Mouse (Mus musculus): ENCODE results near the gene Gss.

The Gss gene

GRCm38 (mm10) chr2:155592137-155592853 lies at the start of gene Gss:
TSS of gene Gss (minus strand) at chr2:155592810.
- ATAC-seq (ENCODE audit: insufficient number of reproducible peaks, low FRiP score, low TSS enrichment): peak; percentile 85; the same call in 1 of the 2 replicates

- ATAC-seq (ENCODE audit: insufficient number of reproducible peaks, low FRiP score, low TSS enrichment): no peak; the same call in 1 of the 2 replicates
These were observed 49.2 kb upstream of the Gss start for GRCm38 (mm10) chr2:155641540-155642472.

- ATAC-seq (ENCODE audit: insufficient number of reproducible peaks, low FRiP score, low TSS enrichment): peak; percentile 49; the same call in 1 of the 2 replicates
These were observed 48.0 kb upstream of the Gss start for GRCm38 (mm10) chr2:155640656-155641055.

- ATAC-seq (ENCODE audit: insufficient number of reproducible peaks, low FRiP score, low TSS enrichment): no peak
These were observed 44.8 kb upstream of the Gss start for GRCm38 (mm10) chr2:155637411-155637810.

- no peak for ATAC-seq (ENCODE audit: insufficient number of reproducible peaks, low FRiP score, low TSS enrichment)
These were observed 44.3 kb upstream of the Gss start for GRCm38 (mm10) chr2:155636881-155637280.

- no peak for ATAC-seq (ENCODE audit: insufficient number of reproducible peaks, low FRiP score, low TSS enrichment)
These were observed 43.4 kb upstream of the Gss start for GRCm38 (mm10) chr2:155635961-155636360.

GRCm38 (mm10) chr2:155634562-155634961 lies 42.0 kb upstream of the Gss start:
- no peak for ATAC-seq (ENCODE audit: insufficient number of reproducible peaks, low FRiP score, low TSS enrichment)

GRCm38 (mm10) chr2:155633731-155634130 lies 41.1 kb upstream of the Gss start:
- ATAC-seq (ENCODE audit: insufficient number of reproducible peaks, low FRiP score, low TSS enrichment): no peak

GRCm38 (mm10) chr2:155633121-155633520 lies 40.5 kb upstream of the Gss start:
- no peak for ATAC-seq (ENCODE audit: insufficient number of reproducible peaks, low FRiP score, low TSS enrichment)

GRCm38 (mm10) chr2:155632138-155632936 lies 39.7 kb upstream of the Gss start:
- ATAC-seq (ENCODE audit: insufficient number of reproducible peaks, low FRiP score, low TSS enrichment): no peak

- ATAC-seq (ENCODE audit: insufficient number of reproducible peaks, low FRiP score, low TSS enrichment): no peak
These were observed 38.2 kb upstream of the Gss start for GRCm38 (mm10) chr2:155630590-155631416.

GRCm38 (mm10) chr2:155630153-155630552 lies 37.5 kb upstream of the Gss start:
- ATAC-seq (ENCODE audit: insufficient number of reproducible peaks, low FRiP score, low TSS enrichment): no peak

GRCm38 (mm10) chr2:155629231-155629661 lies 36.6 kb upstream of the Gss start:
- peak; percentile 45 for ATAC-seq (ENCODE audit: insufficient number of reproducible peaks, low FRiP score, low TSS enrichment)

GRCm38 (mm10) chr2:155628519-155628918 lies 35.9 kb upstream of the Gss start:
- no peak for ATAC-seq (ENCODE audit: insufficient number of reproducible peaks, low FRiP score, low TSS enrichment)

GRCm38 (mm10) chr2:155628112-155628511 lies 35.5 kb upstream of the Gss start:
- no peak for ATAC-seq (ENCODE audit: insufficient number of reproducible peaks, low FRiP score, low TSS enrichment)

GRCm38 (mm10) chr2:155627030-155627738 lies 34.6 kb upstream of the Gss start:
- ATAC-seq (ENCODE audit: insufficient number of reproducible peaks, low FRiP score, low TSS enrichment): no peak

GRCm38 (mm10) chr2:155626277-155626676 lies 33.7 kb upstream of the Gss start:
- no peak for ATAC-seq (ENCODE audit: insufficient number of reproducible peaks, low FRiP score, low TSS enrichment)

- ATAC-seq (ENCODE audit: insufficient number of reproducible peaks, low FRiP score, low TSS enrichment): no peak
These were observed 32.1 kb upstream of the Gss start for GRCm38 (mm10) chr2:155624730-155625129.

GRCm38 (mm10) chr2:155623996-155624395 lies 31.4 kb upstream of the Gss start:
- no peak for ATAC-seq (ENCODE audit: insufficient number of reproducible peaks, low FRiP score, low TSS enrichment)

All from cerebellum, adult (tissue).